Mouse (Mus musculus): ENCODE results near the gene Dab1.

DNA sequence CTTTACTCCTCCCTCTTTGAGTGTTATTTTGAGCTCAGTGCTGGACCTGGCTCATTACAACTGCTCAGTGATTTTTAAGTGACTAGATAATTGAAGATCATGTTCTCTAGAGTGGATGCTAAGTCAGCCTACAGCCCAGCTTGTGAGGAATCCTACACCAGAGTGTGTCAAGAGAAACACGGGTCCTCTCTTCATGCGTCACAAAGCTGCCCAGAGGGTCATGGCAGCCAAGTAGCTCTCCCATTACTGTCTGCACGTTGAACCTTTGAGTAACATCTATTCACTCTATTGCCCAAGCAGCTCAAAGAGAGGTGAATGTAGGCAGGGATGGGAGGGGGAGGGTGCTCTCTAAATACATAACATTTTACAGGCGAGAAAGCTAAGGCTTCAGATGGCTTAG, 277.6 kb downstream of the Dab1 start:
- TF ChIP-seq MAZ (IDR thresholded peaks at IDR 0.05; ENCODE audit: low read depth, low read length) (no peak), MAX (IDR thresholded peaks at IDR 0.05; ENCODE audit: low read length) (no peak), SMC3 (IDR thresholded peaks at IDR 0.05; ENCODE audit: low read depth, low read length) (no peak), CTCF (IDR thresholded peaks at IDR 0.05 in 2 of 3, conservative IDR thresholded peaks at IDR 0.05 in 1 of 3; ENCODE audit: control insufficient read depth in 1 of 3, insufficient read depth in 1 of 3, low read depth in 2 of 3, low read length in 3 of 3, poor library complexity in 1 of 3, severe bottlenecking in 1 of 3) (no peak), POLR2A (IDR thresholded peaks at IDR 0.05; ENCODE audit: control insufficient read depth in 1 of 2, insufficient read depth in 1 of 2, low read depth in 1 of 2, low read length in 2 of 2, poor library complexity in 1 of 2) (no peak), JUND (IDR thresholded peaks at IDR 0.05; ENCODE audit: low read depth, low read length) (no peak), GATA1 (IDR thresholded peaks at IDR 0.05; ENCODE audit: low read depth, low read length) (no peak)

All from MEL (cell line).